Mouse (Mus musculus): ENCODE results near the gene Eva1c. TPM values are rescaled to one million over a fixed set of nuclear protein-coding genes. Genes with fewer than 3 reads are reported as not detected.

The Eva1c gene
- 1.6 and 3.3 TPM in 2 replicates for polyA plus RNA-seq (2016; fragmentation: Nextera tagmentation; extraction: Ambion mirVana)

- Histone ChIP-seq H3K4me1 (peaks cover 14% of the 10 kb centered on the region), H3K4me3 (no peak within 1 kb of the TSS), H3K9me3 (no peaks in the 10 kb centered on the region), H3K36me3 (no peaks in the 10 kb centered on the region), H3K4me2 (replicated peaks) (no peak within 1 kb of the TSS), H3K27me3 (peaks cover 38% of the 10 kb centered on the region), H3K27ac (replicated peaks) (no peak within 1 kb of the TSS), H3K9ac (replicated peaks) (no peak within 1 kb of the TSS)
- no peak for ATAC-seq (ENCODE audit: low FRiP score, low read depth)
- 69% methylated on average over 7 of the region's 7 CpGs for WGBS
These were observed at the start of gene Eva1c for GRCm38 (mm10) chr16:90826457-90826856. Eva1c (plus strand) TSS chr16:90826719.

GRCm38 (mm10) chr16:90779783-90780182 is 46.7 kb upstream of the Eva1c start:
- Histone ChIP-seq H3K4me3 (no peak overlapping the region), H3K27ac (replicated peaks) (peak overlapping the region; percentile 20; the same call in 1 of the 2 replicates), H3K4me2 (replicated peaks) (no peak overlapping the region), H3K4me1 (no peaks in the 10 kb centered on the region), H3K9ac (replicated peaks) (no peak overlapping the region), H3K27me3 (no peaks in the 10 kb centered on the region), H3K9me3 (no peaks in the 10 kb centered on the region), H3K36me3 (peaks cover 96% of the 10 kb centered on the region)
- WGBS, result 73% methylated on average over 11 of the region's 11 CpGs
- ATAC-seq (ENCODE audit: low FRiP score, low read depth), result peak; percentile 65; the same call in 1 of the 2 replicates

- no peak overlapping the region for H3K9ac ChIP-seq (replicated peaks)
- ATAC-seq (ENCODE audit: low FRiP score, low read depth), result no peak
- no peak overlapping the region for H3K4me3 ChIP-seq
- H3K9me3 ChIP-seq, result no peaks in the 10 kb centered on the region
- no peak overlapping the region for H3K27ac ChIP-seq (replicated peaks)
- no peaks in the 10 kb centered on the region for H3K27me3 ChIP-seq
- WGBS, result 95% methylated on average over 11 of the region's 11 CpGs
- no peak overlapping the region for H3K4me2 ChIP-seq (replicated peaks)
- H3K4me1 ChIP-seq, result no peaks in the 10 kb centered on the region
- H3K36me3 ChIP-seq, result peaks cover 97% of the 10 kb centered on the region
These were observed 43.2 kb upstream of the Eva1c start for GRCm38 (mm10) chr16:90783302-90783701.

- no peak overlapping the region for H3K9ac ChIP-seq (replicated peaks)
- H3K4me3 ChIP-seq, result no peak overlapping the region
- H3K27me3 ChIP-seq, result no peaks in the 10 kb centered on the region
- WGBS, result 96% methylated on average over 4 of the region's 4 CpGs
- H3K4me2 ChIP-seq (replicated peaks), result no peak overlapping the region
- H3K36me3 ChIP-seq, result peaks cover 96% of the 10 kb centered on the region
- no peak for ATAC-seq (ENCODE audit: low FRiP score, low read depth)
- no peak overlapping the region for H3K27ac ChIP-seq (replicated peaks)
- no peaks in the 10 kb centered on the region for H3K9me3 ChIP-seq
- H3K4me1 ChIP-seq, result no peaks in the 10 kb centered on the region
These were observed 41.3 kb upstream of the Eva1c start for GRCm38 (mm10) chr16:90785257-90785656.

GRCm38 (mm10) chr16:90788580-90788979 is 37.9 kb upstream of the Eva1c start:
- 93% methylated on average over 6 of the region's 6 CpGs for WGBS
- Histone ChIP-seq H3K27me3 (no peaks in the 10 kb centered on the region), H3K9me3 (no peaks in the 10 kb centered on the region), H3K4me1 (no peaks in the 10 kb centered on the region), H3K4me3 (no peak overlapping the region), H3K9ac (replicated peaks) (no peak overlapping the region), H3K27ac (replicated peaks) (no peak overlapping the region), H3K4me2 (replicated peaks) (no peak overlapping the region), H3K36me3 (peaks cover 96% of the 10 kb centered on the region)
- ATAC-seq (ENCODE audit: low FRiP score, low read depth), result no peak

GRCm38 (mm10) chr16:90790946-90791345 is 35.6 kb upstream of the Eva1c start:
- Histone ChIP-seq H3K4me3 (no peak overlapping the region), H3K4me1 (no peaks in the 10 kb centered on the region), H3K27ac (replicated peaks) (no peak overlapping the region), H3K4me2 (replicated peaks) (no peak overlapping the region), H3K27me3 (no peaks in the 10 kb centered on the region), H3K9ac (replicated peaks) (no peak overlapping the region), H3K9me3 (no peaks in the 10 kb centered on the region), H3K36me3 (peaks cover 87% of the 10 kb centered on the region)
- ATAC-seq (ENCODE audit: low FRiP score, low read depth), result no peak
- WGBS, result 89% methylated on average over 6 of the region's 6 CpGs

GRCm38 (mm10) chr16:90792066-90792465 is 34.5 kb upstream of the Eva1c start:
- H3K9me3 ChIP-seq, result no peaks in the 10 kb centered on the region
- no peak overlapping the region for H3K27ac ChIP-seq (replicated peaks)
- WGBS, result 92% methylated on average over 5 of the region's 5 CpGs
- ATAC-seq (ENCODE audit: low FRiP score, low read depth), result no peak
- peaks cover 87% of the 10 kb centered on the region for H3K36me3 ChIP-seq
- no peaks in the 10 kb centered on the region for H3K4me1 ChIP-seq
- H3K4me3 ChIP-seq, result no peak overlapping the region
- H3K27me3 ChIP-seq, result no peaks in the 10 kb centered on the region
- H3K4me2 ChIP-seq (replicated peaks), result no peak overlapping the region
- no peak overlapping the region for H3K9ac ChIP-seq (replicated peaks)

- Histone ChIP-seq H3K9ac (replicated peaks) (no peak overlapping the region), H3K4me2 (replicated peaks) (no peak overlapping the region), H3K9me3 (no peaks in the 10 kb centered on the region), H3K4me3 (no peak overlapping the region), H3K27me3 (no peaks in the 10 kb centered on the region), H3K36me3 (peaks cover 87% of the 10 kb centered on the region), H3K27ac (replicated peaks) (no peak overlapping the region), H3K4me1 (no peaks in the 10 kb centered on the region)
- ATAC-seq (ENCODE audit: low FRiP score, low read depth), result no peak
- WGBS, result 82% methylated on average over 3 of the region's 3 CpGs
These were observed 34.0 kb upstream of the Eva1c start for GRCm38 (mm10) chr16:90792500-90792899.

- Histone ChIP-seq H3K27ac (replicated peaks) (no peak overlapping the region), H3K4me2 (replicated peaks) (no peak overlapping the region), H3K4me1 (no peaks in the 10 kb centered on the region), H3K27me3 (no peaks in the 10 kb centered on the region), H3K36me3 (peaks cover 82% of the 10 kb centered on the region), H3K4me3 (no peak overlapping the region), H3K9me3 (no peaks in the 10 kb centered on the region), H3K9ac (replicated peaks) (no peak overlapping the region)
- ATAC-seq (ENCODE audit: low FRiP score, low read depth), result no peak
These were observed 31.8 kb upstream of the Eva1c start for GRCm38 (mm10) chr16:90794708-90795107.

- Histone ChIP-seq H3K36me3 (peaks cover 58% of the 10 kb centered on the region), H3K9ac (replicated peaks) (no peak overlapping the region), H3K4me2 (replicated peaks) (no peak overlapping the region), H3K4me1 (no peaks in the 10 kb centered on the region), H3K4me3 (no peak overlapping the region), H3K9me3 (no peaks in the 10 kb centered on the region), H3K27ac (replicated peaks) (no peak overlapping the region), H3K27me3 (no peaks in the 10 kb centered on the region)
- no peak for ATAC-seq (ENCODE audit: low FRiP score, low read depth)
- 88% methylated on average over 8 of the region's 8 CpGs for WGBS
These were observed 28.1 kb upstream of the Eva1c start for GRCm38 (mm10) chr16:90798446-90798845.

- Histone ChIP-seq H3K27me3 (no peaks in the 10 kb centered on the region), H3K4me3 (no peak overlapping the region), H3K27ac (replicated peaks) (no peak overlapping the region), H3K9me3 (no peaks in the 10 kb centered on the region), H3K4me1 (no peaks in the 10 kb centered on the region), H3K4me2 (replicated peaks) (no peak overlapping the region), H3K9ac (replicated peaks) (no peak overlapping the region), H3K36me3 (peaks cover 58% of the 10 kb centered on the region)
- 96% methylated on average over 5 of the region's 5 CpGs for WGBS
- ATAC-seq (ENCODE audit: low FRiP score, low read depth), result no peak
These were observed 27.7 kb upstream of the Eva1c start for GRCm38 (mm10) chr16:90798848-90799247.

- 91% methylated on average over 10 of the region's 10 CpGs for WGBS
- H3K4me1 ChIP-seq, result no peaks in the 10 kb centered on the region
- H3K4me2 ChIP-seq (replicated peaks), result no peak overlapping the region
- no peaks in the 10 kb centered on the region for H3K27me3 ChIP-seq
- no peaks in the 10 kb centered on the region for H3K9me3 ChIP-seq
- H3K27ac ChIP-seq (replicated peaks), result no peak overlapping the region
- no peak overlapping the region for H3K4me3 ChIP-seq
- peaks cover 65% of the 10 kb centered on the region for H3K36me3 ChIP-seq
- ATAC-seq (ENCODE audit: low FRiP score, low read depth), result no peak
- no peak overlapping the region for H3K9ac ChIP-seq (replicated peaks)
These were observed 26.7 kb upstream of the Eva1c start for GRCm38 (mm10) chr16:90799840-90800239.

- no peaks in the 10 kb centered on the region for H3K4me1 ChIP-seq
- H3K27me3 ChIP-seq, result no peaks in the 10 kb centered on the region
- H3K9ac ChIP-seq (replicated peaks), result no peak overlapping the region
- H3K4me2 ChIP-seq (replicated peaks), result no peak overlapping the region
- H3K36me3 ChIP-seq, result peaks cover 59% of the 10 kb centered on the region
- WGBS, result 94% methylated on average over 5 of the region's 5 CpGs
- no peak for ATAC-seq (ENCODE audit: low FRiP score, low read depth)
- no peak overlapping the region for H3K27ac ChIP-seq (replicated peaks)
- no peak overlapping the region for H3K4me3 ChIP-seq
- no peaks in the 10 kb centered on the region for H3K9me3 ChIP-seq
These were observed 25.3 kb upstream of the Eva1c start for GRCm38 (mm10) chr16:90801251-90801650.

All from midbrain, embryonic 12.5 days (tissue).